Mouse (Mus musculus) embryonic fibroblast, embryonic 13.5 days (primary cell): ENCODE data around the gene Mink1.

Source experiments
- CTCF ChIP-seq: IDR thresholded peaks from 2 replicates; pipeline ENCODE4 v1.5.1; 2011; ENCODE audit warnings: mild to moderate bottlenecking, control low read depth, low read length, moderate library complexity, borderline replicate concordance; ENCODE audit not compliant: insufficient read depth
- POLR2A ChIP-seq: IDR thresholded peaks from 2 replicates; pipeline ENCODE4 v1.6.1; 2011; ENCODE audit warnings: low read depth, mild to moderate bottlenecking, control low read depth, low read length, moderate library complexity

GRCm38 (mm10) chr11:70639976-70640375 is 77.3 kb downstream of the Mink1 start:
- TF ChIP-seq CTCF (no peak), POLR2A (0 out of 2 replicates have a peak, but pooled peaks have one; percentile 6)
